Mouse (Mus musculus) ES-Bruce4 (cell line): ENCODE results near the gene Plxna3.

ENCODE experiments used
- EP300 ChIP-seq: IDR thresholded peaks from 2 replicates; pipeline ENCODE4 v1.6.1; 2011; ENCODE audit warnings: low read depth, low read length; ENCODE audit not compliant: insufficient read depth
- POLR2A ChIP-seq: IDR thresholded peaks from one replicate; pipeline ENCODE4 v1.8.1; 2011; ENCODE audit warnings: low read length; ENCODE audit not compliant: insufficient read depth

DNA sequence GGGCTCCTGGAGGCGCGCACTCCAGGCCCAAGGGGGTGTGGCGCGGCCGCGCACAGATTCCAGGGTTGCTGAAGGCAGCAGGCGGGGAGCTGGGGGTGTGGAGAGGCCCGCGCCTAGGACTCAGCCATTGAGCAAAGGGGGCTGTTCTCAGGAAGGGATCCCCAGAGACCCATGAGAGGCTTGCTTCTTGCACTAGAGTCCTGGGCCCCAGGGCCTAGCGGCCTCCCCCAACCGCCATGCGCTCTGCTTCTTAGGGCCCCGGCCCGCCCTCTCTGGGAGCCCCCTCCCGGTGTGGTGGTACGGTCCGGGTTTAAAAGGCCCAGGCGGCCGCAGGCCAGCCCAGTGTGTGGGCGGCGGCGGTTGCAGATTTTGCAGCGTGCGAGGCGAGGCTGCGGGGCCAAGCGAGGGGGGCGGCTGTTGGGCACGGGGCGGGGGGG, at the start of gene Plxna3:
- TF ChIP-seq EP300 (no peak), POLR2A (no peak)
